Mouse (Mus musculus) layer of hippocampus, postnatal 25 days (tissue): ENCODE measurements around the gene Pofut2. TPM values are rescaled to one million over a fixed set of nuclear protein-coding genes. Genes with fewer than 3 reads are reported as not detected.

Experiments
- DNase-seq, 2 experiments: peaks; one replicate each; pipeline ENCODE4 v3.0.0; 2022; ENCODE audit warnings: mixed read lengths in 2 of 2, low spot score in 1 of 2; ENCODE audit errors: extremely low spot score in 1 of 2
- total RNA-seq, 2 experiments: library from RNA; stranded (reverse); gene quantifications; 2 replicates each; pipeline ENCODE4 v1.2.3; 2021

The Pofut2 gene
- total RNA-seq, 2 experiments from 2014 or later = 29.9 to 31.9 TPM

DNA sequence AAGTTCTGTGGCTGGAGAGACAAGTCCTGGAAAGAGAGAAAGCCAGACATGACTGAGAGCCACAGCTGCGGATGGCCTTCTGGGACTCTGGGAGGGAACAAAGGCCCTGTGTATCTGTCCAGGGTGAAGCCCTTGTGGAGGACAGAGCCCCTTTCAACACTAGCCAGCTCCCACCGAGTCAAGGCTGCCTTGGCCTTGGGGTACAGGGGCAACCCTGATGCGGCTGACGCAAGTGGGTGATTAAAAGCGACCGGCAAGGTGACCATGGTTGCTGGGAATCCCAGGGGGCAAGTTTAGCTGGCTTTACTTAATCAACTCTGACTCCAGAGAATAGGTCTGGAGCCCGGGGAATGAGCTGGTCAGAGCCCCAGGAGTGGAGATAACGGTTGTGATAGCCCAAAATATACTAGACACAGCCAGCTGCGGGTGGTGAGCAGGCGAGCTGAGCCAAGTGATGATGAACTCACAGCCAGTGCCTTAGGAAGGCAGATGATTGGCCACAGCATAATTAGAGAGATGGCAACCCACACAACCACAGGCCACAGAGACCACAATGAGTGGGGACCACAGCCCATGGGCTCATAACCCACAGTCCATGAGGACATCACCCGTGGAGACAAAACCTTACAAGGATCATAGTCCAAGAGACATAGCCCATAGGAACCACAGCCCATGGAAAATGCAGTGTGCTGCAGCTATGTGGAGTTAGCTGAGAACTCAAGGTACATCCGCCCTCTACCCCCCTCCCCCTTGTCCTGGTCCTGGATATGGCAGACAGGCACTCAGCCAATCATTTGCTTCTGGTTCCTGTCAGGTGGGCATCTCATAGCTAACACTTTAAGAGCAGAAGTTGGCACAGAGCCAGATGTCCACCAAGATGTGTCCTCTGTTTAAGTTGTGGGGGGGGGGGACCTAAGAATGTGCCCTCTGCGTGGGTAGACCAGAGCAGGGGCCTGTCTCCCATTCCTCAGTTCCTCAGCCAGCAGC, 29.1 kb upstream of the Pofut2 start:
- no peak for DNase-seq

DNA sequence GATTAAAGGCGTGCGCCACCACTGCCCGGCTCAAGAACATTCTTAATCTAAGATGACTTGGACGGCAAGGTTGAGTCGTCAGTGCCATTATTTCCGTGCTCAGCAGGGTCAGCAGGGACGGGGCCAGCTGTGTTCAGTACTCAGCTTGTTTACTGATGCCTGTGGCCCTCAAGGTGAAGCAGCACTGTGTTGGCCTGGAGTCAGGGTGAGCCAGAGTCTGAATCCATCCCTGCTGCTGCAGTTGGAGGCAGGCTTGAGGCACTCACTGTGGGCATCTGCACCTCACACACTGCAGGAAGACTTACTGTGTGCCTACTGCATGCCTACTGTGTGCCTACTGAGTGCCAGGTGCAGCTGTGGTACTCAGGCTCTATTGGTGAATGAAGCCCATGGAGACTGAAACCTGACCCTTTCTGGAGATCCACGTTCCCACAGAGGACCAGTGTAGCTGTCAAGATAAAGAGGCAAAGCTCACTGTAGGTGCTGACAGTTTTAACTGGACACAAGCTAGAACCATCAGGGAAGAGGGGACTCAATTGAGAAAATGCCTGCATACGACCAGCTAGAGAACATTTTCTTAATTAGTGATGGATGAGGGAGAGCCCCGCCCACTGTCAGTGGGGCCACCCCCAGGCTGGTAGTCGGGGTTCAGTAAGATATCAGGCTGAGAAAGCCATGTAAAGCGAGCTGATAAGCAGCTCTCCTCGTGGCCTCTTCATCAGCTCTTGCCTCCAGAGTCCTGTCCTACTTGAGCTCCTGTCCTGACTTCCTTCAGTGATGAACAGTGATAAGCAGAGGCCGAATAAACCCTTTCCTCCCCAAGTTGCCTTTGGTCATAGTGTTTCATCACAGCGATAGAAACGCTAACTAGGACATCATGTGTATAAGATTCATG, 26.9 kb upstream of the Pofut2 start:
- no peak for DNase-seq

DNA sequence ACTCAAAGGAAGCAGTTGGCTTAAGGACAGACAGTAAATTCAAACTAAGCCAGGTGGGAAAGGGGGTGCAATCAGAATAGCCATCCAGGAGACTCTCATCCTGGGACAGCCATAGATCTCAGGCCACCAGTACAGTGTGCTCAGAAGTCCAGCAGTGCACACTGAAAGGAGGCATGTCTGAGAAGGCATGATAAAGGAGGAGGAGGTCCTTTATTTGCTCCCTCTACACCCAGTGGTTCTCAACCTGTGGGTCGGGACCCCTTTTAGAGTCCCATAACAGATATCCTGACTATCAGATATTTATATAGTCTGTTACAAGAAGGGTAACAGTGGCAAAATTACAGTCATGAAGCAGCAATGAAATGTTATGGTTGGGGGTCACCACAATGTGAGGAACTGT, 25.8 kb upstream of the Pofut2 start:
- no peak for DNase-seq

DNA sequence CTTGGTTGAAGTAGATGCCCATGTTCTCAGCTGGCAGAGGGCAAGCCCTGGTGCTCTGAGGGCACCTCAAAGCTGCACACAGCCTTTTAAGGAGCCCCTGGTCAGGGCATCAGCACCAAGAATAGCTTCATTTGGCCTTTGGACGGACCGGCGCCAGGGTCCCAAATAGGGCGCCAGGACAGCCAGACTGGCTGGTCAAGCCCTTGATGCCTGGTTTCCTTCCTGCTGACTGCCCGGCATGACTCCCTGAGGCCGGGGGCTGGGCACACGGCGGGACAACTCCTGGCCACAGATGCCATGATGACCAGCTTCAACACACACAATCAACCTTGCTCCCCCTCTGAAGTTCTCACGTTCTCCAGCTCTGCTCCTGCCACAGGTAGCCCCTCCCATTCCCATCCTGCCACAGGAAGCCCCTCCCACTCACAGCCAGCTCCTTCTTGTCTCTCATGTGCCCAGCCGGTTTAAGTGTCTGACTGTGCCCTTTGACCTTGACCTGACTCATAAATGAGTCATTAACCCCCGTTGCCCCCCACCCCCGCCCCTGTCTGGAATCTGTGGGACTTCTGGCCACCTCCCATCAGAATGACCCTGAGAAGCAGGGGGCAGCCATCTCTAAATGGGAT, 23.9 kb upstream of the Pofut2 start:
- no peak for DNase-seq

DNA sequence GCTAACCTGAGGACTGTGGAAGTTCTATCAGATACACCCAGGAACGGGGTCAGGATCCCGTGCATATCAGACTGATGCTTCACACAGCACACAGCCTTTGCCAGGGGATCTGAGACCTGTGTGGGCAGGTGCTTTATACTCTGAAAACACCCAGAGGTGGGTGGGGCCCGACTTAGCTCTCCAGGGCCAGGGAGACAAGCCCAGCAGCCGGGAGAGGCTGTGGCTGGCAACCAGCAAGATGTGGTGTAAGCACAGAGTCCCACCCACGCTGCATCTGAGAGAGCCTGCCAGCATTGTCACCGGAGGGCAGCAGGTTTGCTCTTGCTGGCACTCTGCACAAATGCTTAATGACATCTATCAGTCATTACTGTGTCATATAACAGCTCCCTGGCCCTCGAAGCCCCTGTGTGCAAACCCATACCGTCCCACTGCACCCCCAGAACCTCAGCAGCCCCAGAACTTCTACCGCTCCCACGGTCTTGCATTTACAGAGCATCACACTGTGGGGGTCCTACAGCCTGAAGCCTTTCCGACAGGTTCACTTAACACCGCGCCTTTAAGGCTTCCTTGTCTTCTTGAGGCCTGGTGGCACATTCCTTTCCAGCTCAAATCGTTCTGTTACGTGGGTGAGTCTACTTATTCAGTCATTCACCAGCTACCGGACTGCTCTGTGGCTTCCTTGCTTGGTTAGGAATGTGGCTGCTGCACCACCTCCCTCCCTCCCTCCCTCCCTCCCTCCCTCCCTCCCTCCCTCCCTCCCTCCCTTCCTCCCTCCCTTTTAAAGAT, 21.0 kb upstream of the Pofut2 start:
- DNase-seq = no peak

DNA sequence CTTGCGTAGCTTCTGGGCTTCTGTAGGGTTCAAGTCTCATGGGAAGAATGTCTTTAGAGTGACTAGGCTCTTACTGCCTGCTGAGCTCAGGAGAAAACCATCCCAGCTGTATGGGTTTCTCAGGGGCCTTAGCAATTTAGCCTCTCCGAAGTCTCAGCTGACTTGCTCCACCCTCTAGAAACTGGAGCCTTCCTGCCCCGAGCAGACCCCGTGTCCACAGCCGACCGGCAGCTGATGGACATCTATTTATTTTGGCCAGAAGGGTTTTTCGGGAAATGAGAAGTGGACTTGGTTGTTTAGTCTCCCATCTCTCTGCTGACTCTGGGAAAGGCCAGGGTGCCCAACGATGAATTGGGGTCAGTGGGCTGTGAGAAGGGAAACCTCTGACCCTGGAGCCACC, 18.3 kb upstream of the Pofut2 start:
- no peak for DNase-seq

DNA sequence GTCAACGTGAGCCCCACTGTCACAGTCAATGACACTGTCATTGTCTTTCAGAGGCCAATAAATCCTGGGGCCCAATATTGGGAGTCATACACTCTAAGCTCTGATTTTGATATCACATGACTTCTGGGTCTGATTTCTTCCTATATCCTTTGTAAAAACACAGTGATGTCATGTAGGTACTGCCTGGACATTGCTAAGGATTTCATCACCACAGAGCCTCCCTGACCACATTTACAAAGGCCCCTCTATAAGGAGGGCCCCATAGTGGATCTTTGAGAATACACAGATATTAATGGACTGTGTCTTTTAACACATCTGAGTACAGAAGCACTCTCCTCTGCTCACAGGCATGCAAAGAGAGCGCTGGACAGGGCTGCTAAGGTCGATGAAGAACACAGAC, 16.6 kb upstream of the Pofut2 start:
- no peak for DNase-seq

DNA sequence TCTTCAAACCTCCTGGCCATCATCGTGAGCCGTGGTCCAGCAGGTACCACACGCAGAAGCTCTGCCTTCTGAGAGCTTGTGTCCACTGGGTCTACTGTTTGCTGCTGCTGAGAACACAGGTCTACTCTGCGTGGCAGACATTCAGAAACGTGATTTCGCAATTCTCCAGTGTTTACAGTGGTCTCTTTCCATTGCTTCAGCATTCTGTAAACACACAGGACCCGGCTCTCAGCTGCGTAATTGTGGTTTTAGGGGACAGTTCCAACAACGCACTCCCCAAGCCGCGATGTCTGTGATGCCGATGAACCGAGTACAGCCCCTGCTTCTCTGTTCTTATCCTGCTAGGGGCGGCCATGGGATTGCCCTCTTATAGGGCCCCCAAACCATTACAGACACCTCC, 16.1 kb upstream of the Pofut2 start:
- no peak for DNase-seq

DNA sequence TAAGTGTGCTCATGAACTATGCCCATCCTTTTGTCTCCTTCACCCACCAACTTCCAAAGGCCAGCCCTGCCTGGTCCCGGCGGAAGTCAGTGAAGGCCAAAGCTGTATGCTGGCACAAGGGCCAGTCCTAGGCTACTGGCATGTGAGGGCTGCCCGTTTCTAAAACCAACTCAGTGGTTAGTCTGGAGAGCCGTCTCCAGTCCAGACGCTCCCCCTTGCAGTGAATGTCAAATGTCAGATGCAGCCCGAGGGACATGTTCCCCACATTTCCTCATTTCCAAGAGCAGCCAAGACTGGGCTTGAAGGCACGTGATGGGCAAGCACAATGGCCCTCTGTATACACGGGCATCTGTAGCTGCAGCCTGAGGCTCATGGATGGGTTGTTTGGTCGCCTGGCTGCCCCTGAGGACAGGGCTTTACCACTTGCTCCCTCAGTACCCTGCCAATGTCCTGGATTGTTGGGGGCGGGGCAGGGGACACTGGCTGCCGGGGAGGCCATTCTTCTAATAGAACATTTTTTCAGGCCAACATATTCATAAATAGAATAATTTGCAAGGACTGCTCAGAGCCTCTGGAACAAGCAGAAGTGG, 15.4 kb upstream of the Pofut2 start:
- DNase-seq = no peak

DNA sequence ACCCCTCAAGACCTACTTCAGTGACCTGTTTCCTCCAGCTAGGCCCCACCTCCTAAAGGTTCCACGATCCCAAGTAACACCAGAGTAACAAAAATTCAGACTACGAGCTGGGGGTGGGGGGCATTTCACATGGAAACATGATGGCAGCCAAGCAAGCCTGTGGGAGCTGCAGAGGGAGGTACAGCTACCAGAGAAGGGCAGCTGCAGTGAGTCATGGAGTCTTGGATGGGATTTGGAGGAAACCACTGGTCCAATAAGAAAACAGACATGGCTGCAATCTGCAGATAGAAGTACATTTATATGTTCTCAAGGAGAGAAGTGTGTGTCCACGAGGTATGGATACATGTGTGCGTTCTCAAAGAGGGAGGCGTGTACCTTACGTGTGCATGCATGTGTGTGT, 14.2 kb upstream of the Pofut2 start:
- no peak for DNase-seq

DNA sequence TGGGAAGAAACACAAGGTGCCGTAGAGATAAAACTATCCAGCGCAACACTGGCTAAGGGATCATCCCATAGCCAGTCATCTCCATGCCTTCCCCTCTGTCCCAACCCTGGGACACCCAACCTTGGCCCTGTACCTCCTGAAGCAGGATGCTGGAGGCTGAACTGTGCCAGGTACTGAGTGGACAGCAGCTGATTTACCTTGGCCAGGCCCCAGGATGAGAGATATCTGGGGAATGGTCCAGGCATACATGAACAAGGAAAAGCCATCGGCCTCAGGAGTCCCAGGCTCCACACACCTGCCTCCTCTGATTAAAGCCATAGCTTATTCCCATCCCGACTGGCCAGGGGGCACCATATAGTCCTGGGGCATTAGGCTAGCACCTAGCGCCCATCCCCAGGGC, 12.0 kb upstream of the Pofut2 start:
- DNase-seq = no peak

DNA sequence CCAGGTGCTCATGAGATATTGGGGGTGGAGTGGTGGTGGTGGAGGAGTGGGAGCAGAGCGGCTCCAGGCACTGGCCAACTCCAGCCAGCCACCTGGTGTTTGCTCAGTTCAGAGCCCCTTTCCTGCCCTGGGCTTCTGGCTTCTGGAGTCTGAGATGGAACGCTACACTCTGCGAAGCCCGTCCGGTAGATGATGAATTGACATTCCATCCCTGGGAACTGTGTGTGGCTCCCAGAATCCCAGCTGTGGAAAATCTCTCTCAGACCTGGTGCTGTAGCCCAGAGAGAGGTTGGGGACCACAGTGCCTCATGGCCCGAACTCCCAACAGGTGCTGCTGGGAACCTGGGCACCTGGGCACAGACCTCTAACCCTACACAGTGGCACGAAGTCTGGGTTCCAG, 11.3 kb upstream of the Pofut2 start:
- DNase-seq = no peak

DNA sequence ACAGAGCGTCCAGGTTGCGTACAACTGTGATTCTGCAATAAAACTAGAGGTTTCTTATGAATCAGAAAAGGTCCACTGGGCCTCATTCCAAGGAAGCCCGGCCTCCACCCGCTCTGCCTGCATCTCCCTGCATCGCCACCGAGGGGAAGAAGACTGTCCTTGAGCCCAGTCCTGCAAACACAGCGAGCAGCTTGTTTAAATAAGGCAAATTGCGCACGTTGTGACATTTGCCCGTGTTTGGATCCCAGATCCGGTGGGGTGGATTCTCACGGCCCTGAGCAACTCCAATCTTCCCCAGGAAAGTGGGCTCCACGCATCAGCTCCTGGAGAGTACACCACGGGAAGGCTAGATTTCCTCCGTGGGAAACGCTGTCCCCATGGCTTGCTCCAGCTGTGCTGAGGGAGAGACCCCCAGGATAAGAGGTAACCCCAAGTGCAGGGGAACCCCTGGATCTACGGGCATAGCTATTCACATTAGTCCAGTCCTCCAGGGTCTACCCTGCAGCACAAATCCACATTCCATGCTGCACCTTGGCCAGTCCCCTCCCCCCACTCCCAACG, 7.7 kb upstream of the Pofut2 start:
- no peak for DNase-seq

DNA sequence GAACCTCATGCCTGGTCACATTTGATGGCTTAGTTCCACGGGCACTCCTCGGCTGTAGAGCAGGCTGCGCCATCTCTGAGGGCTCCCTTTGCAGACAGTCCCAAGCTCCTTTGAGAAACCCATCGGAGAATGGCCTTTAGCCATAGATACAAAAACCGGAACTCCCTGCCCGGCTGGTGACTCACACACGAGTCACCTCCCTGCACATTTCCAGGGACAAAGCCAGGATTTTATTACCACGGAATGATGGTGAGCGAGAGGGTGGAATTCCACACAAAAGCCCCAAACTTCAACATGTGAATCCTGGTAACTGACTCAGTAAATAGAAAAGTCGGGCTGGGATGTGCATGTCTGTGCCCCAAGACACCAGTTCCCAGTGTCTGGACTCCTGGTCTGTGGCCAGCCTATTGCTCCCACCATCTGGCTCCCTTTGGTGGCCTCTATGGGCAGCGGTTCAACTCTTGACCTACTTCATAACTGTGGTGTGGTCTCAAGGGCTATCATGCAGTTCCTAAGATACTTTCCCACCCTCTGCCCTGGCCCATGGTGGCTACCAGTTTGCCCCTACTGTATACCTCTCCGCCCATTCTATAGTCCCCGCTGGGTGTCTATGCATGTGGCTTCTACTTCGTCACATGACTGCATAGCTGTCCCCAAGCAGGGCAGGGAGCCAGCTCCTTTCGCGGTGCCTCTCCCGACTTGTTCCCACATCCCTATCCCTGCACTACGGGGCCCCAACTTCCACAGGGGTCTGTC, 7.1 kb upstream of the Pofut2 start:
- DNase-seq = peak in 1 of 2 experiments; percentile 11

DNA sequence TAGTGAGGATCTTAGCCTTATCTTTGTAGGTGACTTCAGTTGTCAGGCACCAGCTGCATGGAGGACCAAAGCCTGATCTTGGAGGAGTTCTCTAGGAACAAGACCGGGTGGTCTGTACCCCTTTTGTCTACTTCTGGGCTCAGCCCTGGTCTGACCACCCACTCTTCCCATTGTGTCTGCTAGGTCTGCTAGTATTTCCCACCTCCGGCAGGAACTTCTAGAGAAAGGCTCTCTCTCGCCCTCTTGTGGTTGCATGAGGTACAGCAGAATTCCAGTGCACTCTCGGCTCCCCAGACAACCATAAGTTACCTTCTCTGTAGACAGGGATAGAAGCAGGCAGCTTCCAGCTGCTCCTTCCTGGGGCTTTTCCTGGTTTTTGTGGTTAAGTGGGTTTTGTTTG, 6.2 kb upstream of the Pofut2 start:
- DNase-seq = peak; percentile 71 to 85

DNA sequence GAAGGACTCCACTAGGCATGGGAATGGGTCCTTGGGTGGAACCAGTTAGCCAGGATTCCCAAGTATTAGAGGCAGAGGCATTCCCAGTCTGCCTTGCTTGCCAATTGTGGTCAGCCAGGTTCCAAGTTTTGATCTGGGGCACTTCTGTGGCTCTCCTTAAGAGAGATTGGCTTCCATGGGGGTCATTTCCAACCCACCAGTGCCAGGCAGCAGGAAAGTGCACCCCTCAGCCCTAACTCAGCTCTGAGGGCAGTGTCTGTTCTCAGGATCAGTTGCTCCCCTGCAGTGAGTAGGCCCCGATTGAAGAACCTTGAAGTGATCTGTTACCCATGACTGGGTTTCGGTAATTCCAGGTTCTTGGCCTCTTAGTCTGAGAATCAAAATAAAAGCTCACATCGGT, 3.8 kb upstream of the Pofut2 start:
- no peak for DNase-seq

DNA sequence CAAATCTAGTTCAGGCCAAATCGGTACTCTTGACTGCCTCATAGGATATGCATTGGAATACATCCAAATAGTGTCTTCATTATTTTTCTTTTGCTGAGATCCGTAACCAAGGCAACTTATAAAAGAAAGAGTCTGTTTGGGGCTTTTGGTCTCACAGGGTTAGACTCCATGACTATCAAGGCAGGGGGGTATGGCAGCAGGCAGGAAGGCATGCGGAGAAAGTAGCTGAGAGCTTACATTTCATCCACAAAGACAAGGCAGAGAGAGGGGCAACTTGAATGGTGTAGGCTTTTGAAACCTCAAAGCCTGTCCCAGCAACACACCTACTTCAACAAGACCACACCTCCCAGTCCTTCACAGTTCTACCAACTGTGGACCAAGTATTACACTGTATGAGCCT, 3.3 kb upstream of the Pofut2 start:
- no peak for DNase-seq

DNA sequence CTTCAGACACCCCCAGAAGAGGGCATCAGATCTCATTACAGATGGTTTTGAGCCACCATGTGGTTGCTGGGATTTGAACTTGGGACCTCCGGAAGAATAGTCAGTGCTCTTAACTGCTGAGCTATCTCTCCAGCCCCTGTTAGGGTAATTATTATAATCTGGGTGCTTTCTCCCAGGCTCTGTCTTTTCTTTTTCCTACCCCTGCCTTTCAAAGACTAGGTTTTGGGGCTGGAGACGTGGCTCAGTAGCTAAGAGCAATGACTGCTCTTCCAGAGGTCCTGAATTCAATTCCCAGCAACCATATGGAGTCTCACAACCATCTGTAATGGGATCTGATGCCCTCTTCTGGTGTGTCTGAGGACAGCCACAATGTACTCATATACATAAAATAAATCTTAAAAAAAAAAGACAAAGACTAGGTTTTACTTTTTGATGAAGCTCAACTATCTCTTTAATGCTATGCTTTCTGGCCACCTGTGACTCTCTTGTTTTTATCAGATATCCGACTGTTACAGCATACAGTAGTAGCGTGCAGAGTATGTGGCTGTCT, 902 bp upstream of the Pofut2 start:
- DNase-seq = no peak
